Mouse (Mus musculus): ENCODE data around the gene Ptbp1. TPM values are rescaled to one million over a fixed set of nuclear protein-coding genes. Genes with fewer than 3 reads are reported as not detected.

Gene Ptbp1
- polyA plus RNA-seq, 1 experiment from 2014 or later: 141 TPM

DNA sequence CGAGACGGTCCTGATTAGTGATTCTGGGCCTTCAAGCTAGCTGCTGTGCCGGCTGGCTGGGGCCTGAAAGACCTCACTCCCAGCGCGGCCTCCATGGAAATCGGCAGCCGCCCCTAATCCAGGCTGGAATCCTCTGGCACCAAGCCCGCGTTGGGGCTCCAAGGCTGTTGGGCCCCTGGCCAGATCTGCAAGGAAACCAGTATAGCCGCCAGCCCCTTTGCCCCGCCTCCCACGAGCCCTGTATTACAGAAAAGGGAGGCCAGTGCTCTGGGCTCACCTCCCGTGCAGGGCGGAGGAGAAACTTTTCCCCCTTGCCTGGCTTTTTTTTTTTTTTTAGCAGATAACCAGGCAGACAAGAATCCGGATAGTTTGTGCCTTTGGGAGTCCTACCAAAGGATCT is 835 bp upstream of the Ptbp1 start:
- H3K4me1 ChIP-seq (replicated peaks; ENCODE audit: control insufficient read depth, insufficient read depth, low read length): peaks cover 37% of the 10 kb centered on the region
- peak overlapping the region; percentile 89 for H3K9ac ChIP-seq (ENCODE audit: low read depth, low read length)
- DNase-seq (ENCODE audit: low spot score): peak; percentile 77
- no peaks in the 10 kb centered on the region for H3K27me3 ChIP-seq (ENCODE audit: control insufficient read depth, insufficient read depth, low read length)
- 0 out of 2 replicates have a peak, but pooled peaks cover 2% of the 10 kb centered on the region for H3K36me3 ChIP-seq (ENCODE audit: control insufficient read depth, insufficient read depth, low read length)
- WGBS: 1% methylated on average over 15 of the region's 15 CpGs
- H3K9me3 ChIP-seq (ENCODE audit: control insufficient read depth, low read length): no peaks in the 10 kb centered on the region
- H3K4me2 ChIP-seq (replicated peaks; ENCODE audit: low read depth, low read length): peak overlapping the region; percentile 67
- peak overlapping the region; percentile 100 for H3K4me3 ChIP-seq (ENCODE audit: low read depth, low read length)
- H3K27ac ChIP-seq (ENCODE audit: low read depth, low read length): peak overlapping the region; percentile 100
- ATAC-seq (ENCODE audit: low FRiP score): 0 out of 2 replicates have a peak, but pooled peaks have one; percentile 20

DNA sequence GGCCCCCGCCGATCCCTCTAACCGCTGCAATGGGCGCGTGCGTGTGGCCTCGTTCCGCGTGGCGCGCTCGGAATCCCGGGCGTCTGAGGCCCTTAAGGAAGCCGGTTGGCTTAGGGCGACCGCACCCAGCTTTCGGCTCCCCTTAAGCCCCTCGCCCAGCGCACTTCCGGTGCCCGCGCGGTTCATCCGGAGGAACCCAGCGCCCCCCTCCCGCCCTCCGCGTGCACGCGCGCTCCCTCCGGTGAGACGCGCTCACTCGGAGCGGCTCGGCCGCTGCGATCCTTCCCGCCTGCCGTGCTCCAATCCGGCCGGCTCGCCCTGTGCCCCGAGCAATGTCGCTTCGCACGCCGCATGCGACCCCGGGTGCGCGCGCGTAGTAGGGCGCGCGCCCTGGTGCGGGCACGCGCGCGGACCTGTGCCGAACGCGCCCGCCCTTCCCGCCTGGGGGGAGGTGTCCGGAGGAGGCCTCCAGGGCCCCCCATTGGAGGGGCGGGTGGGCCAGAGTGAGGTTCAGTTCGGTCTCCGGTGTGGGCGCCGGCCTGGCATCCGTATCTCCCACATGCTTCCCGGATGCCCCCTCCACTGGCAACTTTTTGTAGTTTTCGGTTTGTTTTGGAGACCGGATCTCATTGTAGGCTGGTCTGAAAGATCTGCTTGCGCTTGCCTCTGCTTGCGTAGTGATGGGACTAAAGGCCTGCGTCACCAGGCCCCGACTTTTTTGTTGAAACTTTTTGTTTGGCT is 744 bp downstream of the Ptbp1 start:
- H3K9ac ChIP-seq (ENCODE audit: low read depth, low read length): peak overlapping the region; percentile 96
- H3K4me2 ChIP-seq (replicated peaks; ENCODE audit: low read depth, low read length): peak overlapping the region; percentile 99
- 2% methylated on average over 81 of the region's 83 CpGs for WGBS
- peak overlapping the region; percentile 100 for H3K4me3 ChIP-seq (ENCODE audit: low read depth, low read length)
- H3K27me3 ChIP-seq (ENCODE audit: control insufficient read depth, insufficient read depth, low read length): no peaks in the 10 kb centered on the region
- ATAC-seq (ENCODE audit: low FRiP score): peak; percentile 56
- peak; percentile 87 for DNase-seq (ENCODE audit: low spot score)
- H3K9me3 ChIP-seq (ENCODE audit: control insufficient read depth, low read length): no peaks in the 10 kb centered on the region
- H3K36me3 ChIP-seq (ENCODE audit: control insufficient read depth, insufficient read depth, low read length): peaks cover 7% of the 10 kb centered on the region
- H3K27ac ChIP-seq (ENCODE audit: low read depth, low read length): peak overlapping the region; percentile 100
- peaks cover 38% of the 10 kb centered on the region for H3K4me1 ChIP-seq (replicated peaks; ENCODE audit: control insufficient read depth, insufficient read depth, low read length)

DNA sequence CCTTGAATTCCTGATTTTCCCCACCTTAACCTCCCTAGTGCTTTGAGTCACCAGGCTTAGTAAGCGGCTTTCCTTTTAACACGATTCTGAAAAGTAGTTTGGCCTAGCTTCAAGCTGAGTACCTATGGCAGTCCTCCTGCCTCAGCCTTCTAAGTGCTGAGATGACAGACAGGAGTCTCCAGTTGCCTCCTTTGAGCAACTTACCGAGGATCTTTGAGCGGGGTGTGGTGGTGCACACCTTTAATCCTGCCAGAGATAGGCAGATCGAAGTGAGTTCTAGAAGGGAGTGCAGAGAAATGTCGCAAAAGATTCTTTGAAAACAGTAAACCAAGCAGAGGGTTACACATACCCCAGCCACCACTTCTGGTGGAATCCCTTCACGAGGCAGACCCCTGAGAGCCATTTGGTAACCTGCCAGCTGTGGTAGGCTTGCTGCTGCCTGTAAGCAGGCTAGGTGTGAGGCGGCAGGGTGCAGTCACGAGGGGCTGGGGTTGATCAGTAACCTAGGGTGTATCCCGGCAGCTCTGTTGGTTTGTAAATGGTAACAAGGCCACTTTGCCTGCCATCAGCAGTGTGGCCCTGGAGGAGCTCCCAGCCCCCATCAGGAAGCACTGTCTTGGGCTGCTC is 1.4 kb downstream of the Ptbp1 start:
- Histone ChIP-seq H3K4me1 (replicated peaks; ENCODE audit: control insufficient read depth, insufficient read depth, low read length) (peaks cover 38% of the 10 kb centered on the region), H3K27me3 (ENCODE audit: control insufficient read depth, insufficient read depth, low read length) (no peaks in the 10 kb centered on the region), H3K4me2 (replicated peaks; ENCODE audit: low read depth, low read length) (peak overlapping the region; percentile 99), H3K9ac (ENCODE audit: low read depth, low read length) (peak overlapping the region; percentile 96), H3K4me3 (ENCODE audit: low read depth, low read length) (peak overlapping the region; percentile 100), H3K36me3 (ENCODE audit: control insufficient read depth, insufficient read depth, low read length) (peaks cover 14% of the 10 kb centered on the region), H3K27ac (ENCODE audit: low read depth, low read length) (0 out of 2 replicates have a peak overlapping the region, but pooled peaks have one; percentile 100), H3K9me3 (ENCODE audit: control insufficient read depth, low read length) (no peaks in the 10 kb centered on the region)
- DNase-seq (ENCODE audit: low spot score) (peak; percentile 30), ATAC-seq (ENCODE audit: low FRiP score) (no peak)
- WGBS: 4% methylated on average over 10 of the region's 10 CpGs

DNA sequence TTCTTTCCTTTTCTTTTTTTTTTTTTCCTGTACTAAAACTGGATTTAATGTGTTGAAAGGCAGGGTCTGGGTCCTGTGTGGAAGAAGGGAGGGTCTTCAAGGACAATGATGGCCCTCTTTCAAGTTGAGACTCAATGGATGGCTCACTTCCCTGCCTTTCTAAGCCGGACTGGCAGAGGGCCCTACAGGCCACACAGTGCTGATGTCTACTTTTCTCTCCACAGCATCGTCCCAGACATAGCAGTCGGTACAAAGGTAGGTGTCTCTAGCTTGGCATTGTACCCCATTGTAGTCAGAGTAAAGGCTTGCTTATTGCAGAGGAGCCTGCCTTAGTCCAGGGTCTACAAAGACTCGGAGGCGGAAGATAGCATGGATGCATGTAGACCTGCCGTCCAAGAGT is 2.1 kb downstream of the Ptbp1 start:
- H3K4me1 ChIP-seq (replicated peaks; ENCODE audit: control insufficient read depth, insufficient read depth, low read length): peaks cover 38% of the 10 kb centered on the region
- peaks cover 20% of the 10 kb centered on the region for H3K36me3 ChIP-seq (ENCODE audit: control insufficient read depth, insufficient read depth, low read length)
- no peak overlapping the region for H3K27ac ChIP-seq (ENCODE audit: low read depth, low read length)
- ATAC-seq (ENCODE audit: low FRiP score): no peak
- no peaks in the 10 kb centered on the region for H3K27me3 ChIP-seq (ENCODE audit: control insufficient read depth, insufficient read depth, low read length)
- WGBS: 56% methylated on average over 6 of the region's 6 CpGs
- peak overlapping the region; percentile 99 for H3K4me2 ChIP-seq (replicated peaks; ENCODE audit: low read depth, low read length)
- peak overlapping the region; percentile 100 for H3K4me3 ChIP-seq (ENCODE audit: low read depth, low read length)
- peak overlapping the region; percentile 96 for H3K9ac ChIP-seq (ENCODE audit: low read depth, low read length)
- no peaks in the 10 kb centered on the region for H3K9me3 ChIP-seq (ENCODE audit: control insufficient read depth, low read length)
- no peak for DNase-seq (ENCODE audit: low spot score)

DNA sequence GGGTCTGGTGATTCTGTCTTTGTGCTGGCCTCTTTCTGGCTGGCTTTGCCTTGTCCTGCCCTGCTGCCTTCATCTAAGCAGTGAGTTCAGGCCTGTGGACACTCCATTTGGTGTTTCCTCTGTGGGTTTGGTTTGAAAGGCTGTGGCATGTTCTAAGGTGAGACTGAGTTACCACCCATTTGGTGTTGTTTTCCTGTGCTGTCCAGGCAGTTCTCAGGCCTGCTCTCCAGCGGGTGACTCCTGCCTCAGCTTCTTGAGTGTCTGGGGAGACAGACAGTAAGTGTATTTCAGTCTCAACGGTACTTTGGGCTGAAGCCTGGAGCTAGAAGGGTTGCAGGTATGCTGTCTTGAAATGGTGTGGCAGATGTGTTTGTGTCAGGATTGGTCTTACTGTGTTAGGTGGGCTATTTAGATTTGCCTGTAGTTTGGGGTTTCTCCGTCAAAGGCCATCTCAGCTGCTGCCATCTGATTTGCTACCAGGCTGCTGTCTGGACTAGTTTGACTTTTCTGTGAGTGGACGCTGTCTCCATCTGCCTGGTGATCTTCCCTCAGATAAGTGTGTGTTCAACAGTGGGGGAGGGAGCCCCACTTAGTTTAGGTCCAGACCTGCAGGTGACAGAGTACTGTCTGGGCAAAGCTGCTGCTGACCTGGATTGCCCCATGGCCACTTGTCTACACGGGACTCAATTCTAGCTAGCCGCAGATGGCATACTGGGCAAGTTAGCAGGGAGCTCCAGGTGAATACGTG is 2.7 kb downstream of the Ptbp1 start:
- peak overlapping the region; percentile 99 for H3K4me2 ChIP-seq (replicated peaks; ENCODE audit: low read depth, low read length)
- H3K27ac ChIP-seq (ENCODE audit: low read depth, low read length): 0 out of 2 replicates have a peak overlapping the region, but pooled peaks have one; percentile 9
- 73% methylated on average over 7 of the region's 7 CpGs for WGBS
- H3K9ac ChIP-seq (ENCODE audit: low read depth, low read length): peak overlapping the region; percentile 96
- H3K4me1 ChIP-seq (replicated peaks; ENCODE audit: control insufficient read depth, insufficient read depth, low read length): peaks cover 33% of the 10 kb centered on the region
- no peaks in the 10 kb centered on the region for H3K27me3 ChIP-seq (ENCODE audit: control insufficient read depth, insufficient read depth, low read length)
- ATAC-seq (ENCODE audit: low FRiP score) (no peak), DNase-seq (ENCODE audit: low spot score) (no peak)
- peak overlapping the region; percentile 100 for H3K4me3 ChIP-seq (ENCODE audit: low read depth, low read length)
- no peaks in the 10 kb centered on the region for H3K9me3 ChIP-seq (ENCODE audit: control insufficient read depth, low read length)
- peaks cover 26% of the 10 kb centered on the region for H3K36me3 ChIP-seq (ENCODE audit: control insufficient read depth, insufficient read depth, low read length)

DNA sequence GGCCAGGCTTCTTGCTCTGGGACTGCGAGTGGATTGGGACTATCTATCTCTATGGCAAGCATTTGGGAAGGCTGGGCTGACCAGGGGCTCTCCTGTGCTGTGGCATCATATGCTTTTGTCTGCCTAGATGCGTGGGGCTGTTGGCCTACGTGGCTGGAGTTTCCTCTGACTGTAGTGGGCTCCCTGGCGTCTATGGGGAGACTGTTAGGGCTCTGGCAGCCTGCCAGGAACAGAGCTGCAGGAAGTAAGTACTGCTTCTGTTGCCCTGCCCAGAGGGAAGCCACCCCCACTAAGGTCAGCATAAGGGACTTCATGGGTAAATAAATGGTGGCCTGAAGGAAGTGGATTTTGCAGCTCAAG is 3.2 kb downstream of the Ptbp1 start:
- H3K9me3 ChIP-seq (ENCODE audit: control insufficient read depth, low read length): no peaks in the 10 kb centered on the region
- peaks cover 29% of the 10 kb centered on the region for H3K36me3 ChIP-seq (ENCODE audit: control insufficient read depth, insufficient read depth, low read length)
- peak overlapping the region; percentile 96; the same call in 1 of the 2 replicates for H3K9ac ChIP-seq (ENCODE audit: low read depth, low read length)
- ATAC-seq (ENCODE audit: low FRiP score) (no peak), DNase-seq (ENCODE audit: low spot score) (peak; percentile 37)
- H3K4me3 ChIP-seq (ENCODE audit: low read depth, low read length): peak overlapping the region; percentile 100
- no peaks in the 10 kb centered on the region for H3K27me3 ChIP-seq (ENCODE audit: control insufficient read depth, insufficient read depth, low read length)
- 47% methylated on average over 4 of the region's 4 CpGs for WGBS
- H3K4me2 ChIP-seq (replicated peaks; ENCODE audit: low read depth, low read length): peak overlapping the region; percentile 99
- 0 out of 2 replicates have a peak overlapping the region, but pooled peaks have one; percentile 9 for H3K27ac ChIP-seq (ENCODE audit: low read depth, low read length)
- peaks cover 28% of the 10 kb centered on the region for H3K4me1 ChIP-seq (replicated peaks; ENCODE audit: control insufficient read depth, insufficient read depth, low read length)

DNA sequence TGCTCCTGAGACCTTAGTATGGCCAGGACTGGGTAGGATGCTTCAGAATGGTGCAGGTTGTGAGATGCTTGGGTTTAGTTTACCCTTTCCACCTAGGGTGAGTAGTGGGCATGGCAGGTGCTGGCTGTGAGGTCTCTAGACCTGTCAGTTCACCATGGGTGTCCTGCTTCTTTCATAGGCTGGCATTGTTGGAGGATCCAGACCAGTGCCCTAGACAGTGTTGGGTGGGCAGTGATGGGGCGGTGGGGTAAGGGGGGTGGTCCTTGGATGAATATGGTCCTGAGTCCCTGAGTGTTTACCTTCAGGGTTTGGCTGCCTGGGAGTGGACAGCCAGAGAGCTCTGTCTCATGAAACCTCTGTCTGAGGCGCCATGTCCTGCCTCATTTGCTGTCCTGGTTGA is 3.7 kb downstream of the Ptbp1 start:
- H3K9ac ChIP-seq (ENCODE audit: low read depth, low read length): 0 out of 2 replicates have a peak overlapping the region, but pooled peaks have one; percentile 96
- H3K4me2 ChIP-seq (replicated peaks; ENCODE audit: low read depth, low read length): peak overlapping the region; percentile 99
- no peaks in the 10 kb centered on the region for H3K27me3 ChIP-seq (ENCODE audit: control insufficient read depth, insufficient read depth, low read length)
- no peak for DNase-seq (ENCODE audit: low spot score)
- H3K27ac ChIP-seq (ENCODE audit: low read depth, low read length): peak overlapping the region; percentile 24; the same call in 1 of the 2 replicates
- H3K4me1 ChIP-seq (replicated peaks; ENCODE audit: control insufficient read depth, insufficient read depth, low read length): peaks cover 24% of the 10 kb centered on the region
- H3K9me3 ChIP-seq (ENCODE audit: control insufficient read depth, low read length): no peaks in the 10 kb centered on the region
- H3K36me3 ChIP-seq (ENCODE audit: control insufficient read depth, insufficient read depth, low read length): peaks cover 29% of the 10 kb centered on the region
- whole genome bisulfite sequencing: 87% methylated on average over 2 of the region's 2 CpGs
- peak overlapping the region; percentile 15 for H3K4me3 ChIP-seq (ENCODE audit: low read depth, low read length)
- no peak for ATAC-seq (ENCODE audit: low FRiP score)

DNA sequence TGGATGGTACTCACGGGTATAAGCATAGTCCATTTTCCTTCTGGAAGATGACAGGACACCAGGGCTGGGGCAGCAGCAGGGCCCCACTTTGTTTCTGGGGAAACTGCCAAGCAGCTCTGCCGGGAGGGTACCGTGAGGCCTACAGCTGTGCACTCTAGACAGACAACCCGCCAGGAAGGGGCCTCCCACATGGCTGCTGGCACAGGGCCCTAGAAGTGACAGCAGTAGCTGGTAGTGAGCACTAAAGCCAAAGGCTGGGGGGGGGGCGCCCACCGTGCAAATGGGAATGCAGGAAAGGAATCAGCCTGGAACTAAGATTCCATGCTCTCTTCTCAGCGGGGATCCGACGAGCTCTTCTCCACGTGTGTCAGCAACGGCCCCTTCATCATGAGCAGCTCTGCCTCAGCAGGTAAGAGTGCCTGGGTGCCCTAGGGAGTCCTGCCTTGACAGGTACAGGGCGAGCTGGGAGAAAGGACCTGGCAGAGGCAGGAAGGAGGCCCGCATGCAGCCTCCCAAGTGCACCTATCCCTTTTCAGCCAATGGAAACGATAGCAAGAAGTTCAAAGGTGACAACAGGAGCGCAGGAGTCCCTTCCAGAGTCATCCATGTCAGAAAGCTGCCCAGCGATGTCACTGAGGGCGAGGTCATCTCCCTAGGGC is 4.3 kb downstream of the Ptbp1 start:
- Histone ChIP-seq H3K27ac (ENCODE audit: low read depth, low read length) (peak overlapping the region; percentile 24; the same call in 1 of the 2 replicates), H3K4me2 (replicated peaks; ENCODE audit: low read depth, low read length) (no peak overlapping the region), H3K9me3 (ENCODE audit: control insufficient read depth, low read length) (no peaks in the 10 kb centered on the region), H3K36me3 (ENCODE audit: control insufficient read depth, insufficient read depth, low read length) (peaks cover 29% of the 10 kb centered on the region), H3K27me3 (ENCODE audit: control insufficient read depth, insufficient read depth, low read length) (no peaks in the 10 kb centered on the region), H3K4me3 (ENCODE audit: low read depth, low read length) (no peak overlapping the region), H3K9ac (ENCODE audit: low read depth, low read length) (no peak overlapping the region), H3K4me1 (replicated peaks; ENCODE audit: control insufficient read depth, insufficient read depth, low read length) (peaks cover 24% of the 10 kb centered on the region)
- no peak for ATAC-seq (ENCODE audit: low FRiP score)
- WGBS: 71% methylated on average over 16 of the region's 17 CpGs
- DNase-seq (ENCODE audit: low spot score): no peak
